Mouse (Mus musculus): ENCODE measurements around the gene Tsks.

GRCm38 (mm10) chr7:44896499-44896898, 46.5 kb upstream of the Tsks start:
- no peak for TF ChIP-seq CTCF (IDR thresholded peaks at IDR 0.05; ENCODE audit: low read depth)
- no peak for TF ChIP-seq EP300 (IDR thresholded peaks at IDR 0.05; ENCODE audit: low read depth)

Measured in liver, embryonic 14.5 days (tissue).